Mouse (Mus musculus) left cerebral cortex, adult 8-10 months (tissue): ENCODE results near the gene Adam19. TPM values are rescaled to one million over a fixed set of nuclear protein-coding genes. Genes with fewer than 3 reads are reported as not detected.
"Not testable (repeated sequence)": the region's sequence is repeated elsewhere in the genome, so short reads cannot be mapped to it uniquely, and the experiment has no call there.

Experiments used
- DNase-seq, 2 experiments: peaks; one replicate each; pipeline ENCODE4 v3.0.0; 2022; ENCODE audit warnings: low spot score in 2 of 2
- total RNA-seq, 4 experiments: library from RNA; stranded (reverse); gene quantifications; 2 replicates each; pipeline ENCODE4 v1.2.4; 2022

Adam19 gene
- 10 to 100 TPM; 10.6 to 13.0 (median 10.9) TPM for total RNA-seq

DNA sequence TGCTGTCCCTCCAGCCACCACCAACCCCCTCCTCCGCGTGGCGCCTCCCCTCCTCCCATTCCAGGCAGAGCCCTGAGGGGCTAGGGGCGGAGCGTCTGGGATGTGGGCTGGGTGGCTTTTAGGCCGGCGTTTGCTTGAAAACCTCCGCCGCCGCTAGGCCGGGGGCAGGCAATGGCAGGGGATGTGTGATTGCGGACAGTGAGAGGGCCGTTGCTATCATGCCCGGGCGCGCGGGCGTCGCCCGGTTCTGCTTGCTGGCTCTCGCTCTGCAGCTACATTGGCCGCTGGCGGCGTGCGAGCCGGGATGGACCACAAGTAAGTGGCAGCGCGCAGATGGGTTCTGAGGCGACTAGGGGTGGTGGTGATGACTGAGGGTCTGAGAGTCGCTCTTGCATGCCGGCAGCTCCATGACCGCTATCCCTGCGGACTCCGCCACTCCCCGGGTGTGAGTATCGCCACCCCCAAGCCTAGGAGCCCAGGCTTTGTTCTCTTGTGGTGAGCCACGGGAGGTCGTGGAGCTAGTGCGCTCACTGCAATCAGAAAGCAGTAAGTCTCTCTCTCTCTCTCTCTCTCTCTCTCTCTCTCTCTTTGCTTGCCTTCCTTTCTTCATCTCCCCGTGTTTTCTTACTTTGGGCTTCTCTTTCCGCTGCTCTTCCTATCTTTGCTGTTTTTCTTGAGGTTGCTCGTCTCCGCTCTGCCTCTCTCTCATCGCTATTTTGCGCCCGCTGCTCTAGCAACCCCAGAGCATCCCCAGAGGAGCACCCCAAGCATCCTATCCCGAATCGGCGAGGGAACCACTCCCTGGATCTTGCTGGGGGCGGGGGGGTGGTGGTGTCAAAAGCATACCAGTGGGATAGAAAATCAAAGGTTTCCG, at the start of gene Adam19:
Gene Adam19 (plus strand): TSS at position 97 of the 874 bp plus-strand sequence.
- peak; percentile 50 to 51 for DNase-seq

DNA sequence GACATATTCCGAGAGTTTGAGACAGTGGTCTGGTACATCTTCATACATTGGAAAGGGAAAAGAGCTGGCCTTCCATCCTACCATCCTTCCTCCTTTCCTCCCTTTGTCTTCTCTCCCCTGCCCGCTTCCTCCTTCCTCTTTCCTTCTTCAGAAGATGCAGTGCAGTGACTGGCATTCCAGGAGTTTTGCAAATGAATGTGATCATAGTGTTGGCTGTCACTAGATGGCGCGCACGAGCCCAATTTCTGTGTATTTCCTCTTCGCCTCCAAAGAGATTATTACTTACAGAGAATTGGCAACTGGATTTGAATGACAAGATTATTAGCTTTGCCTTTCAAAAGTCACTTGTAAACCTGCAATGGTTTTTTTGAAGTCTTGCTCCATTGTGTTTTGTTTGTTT, 39.7 kb upstream of the Adam19 start:
- DNase-seq = peak in 1 of 2 experiments; percentile 59

GRCm38 (mm10) chr11:46020246-46020645, 35.5 kb upstream of the Adam19 start:
- DNase-seq = no peak

GRCm38 (mm10) chr11:46021850-46022249, 33.9 kb upstream of the Adam19 start:
- no peak for DNase-seq

DNA sequence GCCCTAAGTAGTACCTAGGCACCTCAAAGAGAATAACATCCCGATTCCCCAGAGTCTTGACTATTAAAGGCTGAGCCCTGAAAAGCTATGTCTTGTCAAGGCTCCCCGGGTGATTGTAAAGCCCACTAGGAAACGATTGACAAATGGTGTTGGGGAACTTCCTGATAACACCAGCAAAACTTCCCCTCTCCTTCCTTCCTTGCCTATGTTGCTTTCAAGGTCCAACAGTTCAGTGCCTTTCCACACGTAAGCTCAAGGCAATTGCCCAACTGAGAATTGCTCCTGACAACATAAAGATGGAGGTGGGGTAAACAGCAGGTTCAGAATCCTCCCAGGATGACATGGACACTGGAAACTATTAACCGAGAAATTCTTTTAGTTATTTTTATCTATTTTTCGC, 32.8 kb upstream of the Adam19 start:
- DNase-seq = no peak

- DNase-seq = no peak
Observed at GRCm38 (mm10) chr11:46025962-46026392, 29.8 kb upstream of the Adam19 start.

DNA sequence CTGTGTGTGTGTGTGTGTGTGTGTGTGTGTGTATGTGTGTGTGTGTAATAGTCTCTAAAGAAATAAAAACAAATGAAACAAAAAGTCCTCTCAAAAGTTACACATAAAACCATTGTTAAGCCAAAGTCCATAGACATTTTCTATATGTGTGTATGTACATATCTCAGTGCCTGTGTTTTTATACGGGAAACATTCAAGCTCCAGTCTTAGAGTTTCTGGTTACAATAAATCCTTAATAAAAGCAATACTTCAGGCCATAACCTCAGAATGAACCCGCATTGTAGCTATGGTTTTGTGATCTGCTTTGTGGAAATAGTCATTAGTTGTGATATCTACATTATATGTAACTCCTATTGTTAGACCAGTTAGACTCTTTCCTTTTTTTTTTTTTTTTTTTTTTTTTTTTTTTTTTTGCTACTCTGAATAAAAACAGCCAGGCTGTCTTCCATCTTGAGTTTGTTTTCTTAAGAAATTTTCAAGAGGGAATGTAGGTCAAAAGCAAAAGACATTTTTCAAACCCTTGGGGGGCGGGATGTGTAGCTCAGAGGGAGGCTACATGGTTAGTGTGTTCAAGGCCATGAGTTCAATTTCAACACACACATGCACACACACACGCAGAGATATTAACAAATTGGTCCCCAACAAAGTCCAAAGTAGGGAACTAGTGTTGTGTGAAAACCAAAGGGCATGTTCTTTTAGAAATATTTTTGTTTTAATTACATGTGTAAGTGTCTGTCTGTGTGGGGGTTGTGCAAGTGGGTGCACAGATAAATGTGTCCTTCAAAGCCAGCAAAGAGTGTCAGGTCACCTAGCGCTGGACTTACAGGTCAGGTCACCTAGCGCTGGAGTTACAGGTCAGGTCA, 27.6 kb upstream of the Adam19 start:
- DNase-seq = no peak

DNA sequence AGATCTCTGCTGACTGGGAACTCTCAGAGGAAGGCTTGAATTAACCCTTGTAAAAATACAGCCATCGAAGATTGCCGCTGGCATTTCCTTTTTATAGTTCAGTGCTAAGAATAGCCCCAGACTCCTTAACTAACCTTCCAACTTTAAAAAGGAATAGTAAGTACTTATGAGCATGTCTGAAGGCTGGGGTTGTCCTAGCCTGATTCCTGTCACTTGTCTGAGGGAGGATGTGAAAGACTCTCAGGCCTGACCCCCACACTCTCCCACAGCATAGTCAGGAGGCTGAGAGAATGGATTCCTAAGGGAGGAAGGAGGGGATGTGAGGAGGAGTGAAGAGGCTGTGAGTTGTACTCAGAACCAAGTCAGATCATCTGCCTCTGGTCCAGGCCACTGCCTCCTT, 26.3 kb upstream of the Adam19 start:
- DNase-seq = no peak

GRCm38 (mm10) chr11:46030026-46030425, 25.8 kb upstream of the Adam19 start:
- DNase-seq = no peak

GRCm38 (mm10) chr11:46031470-46031869, 24.3 kb upstream of the Adam19 start:
- DNase-seq = no peak

DNA sequence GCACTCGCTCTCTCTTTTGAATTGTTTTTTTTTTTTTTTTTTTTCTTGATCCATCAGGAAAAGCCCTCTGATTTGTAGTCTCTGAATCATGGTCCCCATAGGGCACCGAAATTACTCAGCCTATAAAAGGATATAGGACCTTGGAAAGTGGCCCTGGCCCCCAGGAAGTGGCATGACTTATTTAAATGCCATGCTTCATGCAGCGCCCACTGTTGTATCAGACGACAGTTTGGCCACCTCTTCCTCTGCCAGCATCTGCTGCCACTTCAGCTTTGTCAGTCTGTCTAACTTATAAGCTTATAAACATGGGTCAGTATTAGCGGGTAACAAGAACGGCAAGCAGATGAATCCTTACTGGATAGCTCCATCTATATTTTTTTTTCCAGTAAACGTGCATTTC, 22.8 kb upstream of the Adam19 start:
- no peak for DNase-seq

- no peak for DNase-seq
Observed at GRCm38 (mm10) chr11:46036374-46036773, 19.4 kb upstream of the Adam19 start.

- DNase-seq = no peak
Observed at GRCm38 (mm10) chr11:46038901-46039300, 16.9 kb upstream of the Adam19 start.

DNA sequence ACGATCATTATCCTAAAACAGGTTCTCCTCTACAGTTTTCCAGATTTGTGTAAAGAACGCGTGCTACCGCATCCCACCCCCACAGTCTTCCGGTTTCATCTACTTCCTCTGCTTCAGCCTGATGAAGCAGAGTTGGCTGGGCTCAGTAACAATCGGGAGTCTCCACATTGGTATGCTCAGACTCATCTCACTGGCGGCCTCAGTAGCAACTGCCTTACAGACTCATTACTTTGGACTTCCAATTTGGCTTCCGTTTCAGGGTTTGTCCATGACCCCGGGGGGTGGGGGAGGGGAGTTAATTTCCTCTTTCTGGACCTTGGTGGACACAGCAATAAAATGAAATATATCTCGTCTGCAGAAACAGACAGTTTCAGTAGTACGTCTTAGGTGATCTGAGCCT, 16.5 kb upstream of the Adam19 start:
- DNase-seq = no peak

DNA sequence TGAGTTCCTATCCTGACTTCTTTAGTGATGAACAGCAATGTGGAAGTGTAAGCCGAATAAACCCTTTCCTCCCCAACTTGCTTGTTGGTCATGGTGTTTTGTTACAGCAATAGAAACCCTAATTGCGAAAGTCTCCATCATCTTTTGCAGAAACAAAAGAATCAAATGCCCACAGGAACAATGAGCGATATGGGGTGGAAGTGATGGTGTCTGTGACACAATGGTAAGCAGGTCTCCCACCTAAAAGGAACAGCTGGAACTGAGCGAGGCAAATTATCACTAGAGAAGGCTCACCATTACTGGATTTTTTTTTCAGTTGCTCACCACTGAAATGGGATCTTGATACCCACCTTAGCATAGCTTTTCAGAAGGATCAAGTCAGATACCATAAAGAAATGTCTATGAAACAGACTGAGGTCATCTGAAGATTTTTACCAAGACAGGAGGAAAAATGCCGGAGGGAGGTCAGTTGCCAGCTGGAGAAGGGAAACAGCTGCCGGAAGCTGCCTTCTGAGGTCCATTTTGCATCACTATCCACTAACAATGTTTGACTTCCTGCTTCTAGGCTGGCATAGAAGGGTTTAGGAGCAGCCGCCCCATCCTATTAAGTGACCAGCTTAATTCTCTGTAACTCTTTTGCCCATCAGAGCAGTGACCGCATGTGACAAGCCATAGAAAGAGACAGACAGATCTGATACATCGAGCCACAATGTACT, 14.8 kb upstream of the Adam19 start:
- no peak for DNase-seq

DNA sequence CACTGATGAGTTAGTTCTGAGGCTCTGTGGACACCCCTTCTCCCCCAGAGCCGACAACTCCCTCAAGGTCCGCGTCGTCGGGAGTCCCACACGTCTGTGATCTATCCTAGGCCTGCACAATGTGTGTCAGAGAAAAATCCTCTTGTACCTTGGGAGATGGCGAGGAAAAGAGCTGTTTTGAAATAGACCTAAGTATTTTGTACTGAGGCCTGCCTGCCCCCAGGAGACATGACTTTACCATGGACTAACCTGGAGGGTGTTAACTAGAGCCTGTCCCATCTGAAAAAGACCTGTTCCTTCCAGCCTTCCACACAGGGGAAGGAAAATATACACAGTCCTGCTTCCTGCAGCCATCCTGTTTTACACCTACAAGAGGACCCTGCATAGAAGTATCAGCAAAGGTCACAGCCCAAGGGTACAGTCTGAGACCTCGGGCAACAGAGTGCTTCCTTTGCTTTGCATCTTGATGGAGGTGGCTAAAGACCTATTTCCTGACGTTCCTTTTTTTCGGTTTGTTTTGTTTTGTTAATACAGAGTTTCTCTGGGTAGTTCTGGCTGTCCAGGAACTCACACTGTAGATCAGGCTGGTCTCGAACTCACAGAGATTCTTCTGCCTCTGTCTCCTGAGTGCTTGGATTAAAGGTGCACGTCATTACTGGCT, 14.1 kb upstream of the Adam19 start:
- DNase-seq = no peak

GRCm38 (mm10) chr11:46044781-46045180, 11.0 kb upstream of the Adam19 start:
- DNase-seq = no peak

DNA sequence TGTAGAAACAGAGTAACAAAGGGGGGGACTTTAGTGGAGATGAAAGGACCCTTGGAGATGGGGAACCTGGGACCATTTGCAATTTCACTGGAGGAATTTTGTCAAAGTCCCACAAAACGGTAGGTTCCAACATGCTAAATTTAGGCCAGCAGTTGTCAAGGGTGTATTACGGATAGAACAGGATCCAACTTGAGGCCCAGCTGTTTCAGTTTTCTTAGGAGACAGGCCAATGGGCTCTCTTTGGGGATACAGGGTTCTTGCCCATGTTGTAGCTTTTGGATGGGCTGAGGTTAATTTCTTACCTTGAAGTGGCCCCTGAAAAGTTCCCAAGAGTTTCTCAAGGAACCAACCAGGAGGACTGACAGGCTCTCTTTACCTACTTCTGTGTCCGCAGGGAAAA, 8.5 kb upstream of the Adam19 start:
- DNase-seq = no peak

DNA sequence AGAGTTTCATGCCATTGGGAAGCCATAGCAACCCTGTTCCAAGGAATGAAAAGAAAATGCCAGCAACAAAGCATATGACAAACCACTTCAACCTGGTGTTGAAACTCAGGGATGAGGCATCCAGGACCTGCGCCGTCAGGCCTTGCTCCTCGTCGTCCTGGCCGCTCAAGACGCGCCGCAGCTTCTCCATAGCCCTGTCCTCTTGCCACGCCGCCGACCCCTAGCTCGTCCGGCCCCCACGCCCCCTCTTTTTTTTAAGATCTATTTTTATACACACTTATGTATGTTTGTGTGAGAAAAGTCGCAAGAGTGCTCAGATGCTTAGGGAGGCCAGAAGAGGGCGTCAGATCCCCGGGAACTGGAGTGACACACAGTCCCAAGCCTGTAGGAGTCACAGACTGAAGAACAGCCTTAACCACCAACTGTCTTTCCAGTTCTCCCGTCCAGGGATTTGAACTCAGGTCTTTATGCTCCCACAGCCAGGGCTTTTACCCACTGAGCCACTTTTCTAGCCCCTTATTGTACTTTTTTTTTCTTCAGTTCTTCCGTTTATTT, 3.6 kb upstream of the Adam19 start, which contains the start of gene Gm12166:
Gene Gm12166 (minus strand): TSS at position 217 of the 555 bp plus-strand sequence.
- DNase-seq = not testable (repeated sequence)

DNA sequence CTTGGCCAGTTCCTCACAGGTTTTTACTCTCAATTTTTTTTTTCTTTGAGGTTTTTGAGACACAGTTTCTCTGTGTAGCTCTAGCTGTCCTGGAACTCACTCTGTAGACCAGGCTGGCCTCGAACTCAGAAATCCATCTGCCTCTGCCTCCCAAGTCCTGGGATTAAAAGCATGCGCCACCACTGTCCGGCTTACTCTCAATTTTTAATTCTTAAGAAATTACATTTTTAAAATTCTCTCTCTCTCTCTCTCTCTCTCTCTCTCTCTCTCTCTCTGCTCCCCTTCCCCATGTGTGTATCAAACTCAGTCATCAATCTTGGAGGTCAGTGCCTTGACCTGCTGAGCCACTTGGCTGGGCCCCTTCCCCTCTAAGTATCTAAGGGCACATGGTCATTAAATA, 2.3 kb upstream of the Adam19 start:
- DNase-seq = not testable (repeated sequence)

- no peak for DNase-seq
Observed at GRCm38 (mm10) chr11:46054311-46054710, 1.5 kb upstream of the Adam19 start.
